Mouse (Mus musculus) ES-CJ7 (cell line): ENCODE measurements at regions not wholly inside any gene's neighbourhood (a gene's known extent, or its start where the extent isn't known, plus 50 kb on each side); places are given as distances from the start of the nearest gene placed in this dataset.
"Not testable (repeated sequence)": the region's sequence is repeated elsewhere in the genome, so short reads cannot be mapped to it uniquely, and the experiment has no call there.

Experiments used
- DNase-seq: peaks from one replicate; pipeline ENCODE4 v3.0.0; 2011; ENCODE audit warnings: low read depth, low spot score

DNA sequence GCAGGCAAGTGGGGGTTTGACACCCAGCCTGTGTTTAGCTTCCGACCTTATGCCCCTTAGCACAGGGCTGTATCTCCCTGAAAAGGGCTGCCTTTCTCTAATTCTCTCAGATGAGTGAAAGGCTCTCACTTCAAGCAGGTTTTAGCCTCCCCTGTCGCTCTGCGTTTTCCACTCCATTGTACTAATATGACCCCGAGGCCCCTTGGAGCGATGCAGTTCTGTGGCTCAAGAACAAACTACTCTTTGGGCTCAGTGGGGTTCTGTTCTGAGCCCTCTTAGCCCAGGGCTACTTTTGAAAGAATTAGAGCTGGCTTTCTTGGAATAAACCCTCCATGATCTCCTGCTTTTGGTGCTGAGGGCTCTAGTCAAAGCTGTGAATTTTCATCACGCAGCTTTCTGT lies 53.4 kb upstream of the Castor2 start:
- DNase-seq, result no peak

DNA sequence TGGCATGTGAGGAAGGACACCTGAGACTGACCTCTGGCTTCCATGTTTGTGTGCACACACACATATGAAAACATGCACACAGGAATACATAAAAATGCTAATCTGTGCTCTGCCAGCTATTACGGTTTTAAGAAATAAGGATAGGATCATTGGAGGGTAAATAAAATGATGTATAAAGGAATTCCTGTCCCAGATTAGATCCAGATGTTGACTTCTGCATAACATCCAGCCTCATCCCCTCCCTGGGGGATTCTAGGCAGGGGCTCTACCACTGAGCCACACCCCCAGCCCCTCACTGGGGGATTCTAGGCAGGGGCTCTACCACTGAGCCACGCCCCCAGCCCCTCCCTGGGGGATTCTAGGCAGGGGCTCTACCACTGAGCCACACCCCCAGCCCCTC lies 56.6 kb upstream of the Castor2 start:
- DNase-seq, result not testable (repeated sequence)

DNA sequence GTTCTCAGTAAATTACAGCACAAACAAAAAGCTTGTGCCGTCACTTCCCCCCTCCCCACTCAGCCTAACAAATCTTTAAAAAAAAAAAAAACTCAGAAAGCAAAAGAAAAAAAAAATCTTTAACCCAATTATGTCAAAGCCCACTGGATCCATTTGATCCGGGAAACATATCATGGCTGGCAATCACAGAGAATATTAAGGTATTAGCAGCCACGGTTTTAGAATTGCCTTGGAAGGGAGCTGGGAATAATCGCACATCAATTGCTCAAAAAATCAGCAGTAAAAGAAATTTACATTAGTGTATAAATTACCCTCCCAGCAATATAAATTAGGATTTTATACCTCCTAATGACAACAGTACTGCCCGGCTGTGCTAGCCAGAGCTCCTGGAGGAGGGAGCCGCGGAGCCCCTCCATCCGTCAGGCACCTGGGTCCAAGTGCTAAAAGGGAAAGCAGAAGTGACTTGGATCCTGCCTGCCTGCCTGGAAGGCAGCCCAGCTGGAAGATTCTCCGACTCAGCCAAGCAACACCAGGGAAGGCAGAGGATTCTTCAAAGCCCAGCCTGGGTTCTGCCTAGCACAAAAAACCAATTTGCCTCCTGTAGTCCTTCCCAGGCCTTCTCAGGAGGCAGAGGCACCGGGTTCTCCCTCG lies 72.1 kb upstream of the Castor2 start:
- peak; percentile 14 for DNase-seq

DNA sequence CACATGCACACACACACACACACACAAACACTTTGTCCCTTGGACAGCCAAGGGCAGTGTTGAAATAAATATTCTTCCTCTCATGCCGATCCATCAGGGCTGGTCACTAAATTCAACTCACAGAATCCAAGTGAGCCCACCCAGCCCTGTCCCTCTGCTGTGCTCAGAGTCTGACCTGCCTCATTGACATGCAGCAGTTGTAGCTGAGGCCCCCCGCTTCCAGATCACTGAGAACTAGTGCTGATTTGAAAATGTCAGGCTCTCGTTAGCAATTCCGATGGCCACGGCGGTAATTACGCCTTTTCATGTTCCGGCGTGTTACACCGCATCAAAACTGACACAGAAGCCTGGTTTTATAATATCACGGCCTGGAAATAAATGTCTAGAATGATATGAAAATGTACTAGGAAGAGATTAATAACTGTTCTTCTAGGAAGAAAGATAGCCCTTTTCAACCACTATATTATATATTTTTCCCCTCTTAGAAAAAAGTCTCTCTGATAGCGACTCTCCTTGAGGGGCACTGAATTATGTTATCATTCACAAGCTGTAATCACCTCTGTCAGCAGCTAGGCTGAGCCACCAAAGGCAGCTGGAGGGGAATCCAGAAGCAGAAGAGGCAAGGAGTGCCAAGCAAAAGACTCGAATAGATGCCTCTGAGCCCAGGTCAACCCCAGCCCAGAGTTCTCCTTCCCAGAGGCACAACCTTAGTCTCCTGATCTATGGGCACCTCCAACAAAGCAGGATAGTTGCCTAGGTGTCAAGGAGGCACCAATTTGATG lies 79.7 kb upstream of the Castor2 start:
- no peak for DNase-seq

DNA sequence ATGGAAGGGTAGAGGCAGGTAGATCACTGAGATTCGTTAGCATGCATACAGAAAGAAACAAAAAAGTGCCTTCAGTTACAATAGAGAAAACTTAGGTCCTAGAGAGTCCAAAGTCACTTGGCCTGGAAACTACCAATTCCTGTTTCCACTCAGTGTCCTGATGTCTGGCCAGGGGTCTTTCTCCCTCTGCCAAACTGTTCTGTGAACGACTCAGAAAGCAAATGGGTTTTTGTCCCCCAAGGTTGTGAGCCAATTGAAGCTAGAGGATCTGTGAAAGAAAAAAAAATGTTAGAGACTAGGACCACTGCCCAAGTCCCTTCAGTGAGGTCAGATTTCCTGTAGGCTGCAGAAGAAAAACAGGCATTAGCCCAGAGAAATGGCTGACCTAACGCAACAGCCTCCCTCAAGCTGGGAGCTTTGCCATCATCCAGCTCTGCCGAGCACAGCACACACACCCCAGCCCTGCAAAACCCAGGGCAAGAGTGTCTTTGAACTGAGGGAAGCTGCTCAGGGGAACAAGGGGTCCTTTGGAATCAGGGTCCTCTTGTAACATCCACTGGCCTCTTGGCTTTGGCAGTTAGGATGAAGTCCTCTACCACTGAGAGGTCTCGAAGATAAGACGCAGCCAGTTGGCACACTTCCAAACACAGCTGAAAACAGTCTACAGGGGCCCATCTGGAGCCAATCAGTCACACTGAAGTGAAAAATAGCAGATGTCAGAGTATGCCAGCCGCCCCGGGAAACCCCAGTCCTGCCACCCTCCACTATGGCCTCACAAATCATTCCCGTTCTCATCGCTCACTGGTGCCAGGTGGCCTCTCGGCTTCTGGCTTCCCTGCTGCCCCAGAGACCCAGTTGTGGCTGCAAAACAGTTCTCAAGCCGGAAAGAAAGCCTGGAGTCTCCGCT lies 85.0 kb upstream of the Castor2 start:
- DNase-seq, result no peak

DNA sequence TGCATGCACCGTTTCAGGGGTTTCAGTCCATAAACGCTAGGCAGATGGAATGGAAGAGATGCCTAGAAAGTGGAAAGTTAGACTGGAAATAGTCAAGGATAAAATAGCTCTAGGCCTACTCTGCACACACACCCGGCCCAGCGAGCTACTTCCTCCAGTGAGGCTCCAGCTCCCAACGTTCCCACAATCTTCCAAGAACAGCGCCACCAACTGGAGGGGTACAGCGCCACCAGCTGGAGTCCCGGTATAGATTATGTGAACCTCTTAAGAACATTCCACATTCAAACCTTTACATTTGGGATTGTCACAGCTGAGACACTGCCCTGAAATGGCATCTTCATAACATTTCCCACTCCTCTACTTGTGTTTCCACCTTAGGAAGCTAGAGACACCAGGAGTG lies 86.3 kb upstream of the Castor2 start:
- DNase-seq, result peak; percentile 44

DNA sequence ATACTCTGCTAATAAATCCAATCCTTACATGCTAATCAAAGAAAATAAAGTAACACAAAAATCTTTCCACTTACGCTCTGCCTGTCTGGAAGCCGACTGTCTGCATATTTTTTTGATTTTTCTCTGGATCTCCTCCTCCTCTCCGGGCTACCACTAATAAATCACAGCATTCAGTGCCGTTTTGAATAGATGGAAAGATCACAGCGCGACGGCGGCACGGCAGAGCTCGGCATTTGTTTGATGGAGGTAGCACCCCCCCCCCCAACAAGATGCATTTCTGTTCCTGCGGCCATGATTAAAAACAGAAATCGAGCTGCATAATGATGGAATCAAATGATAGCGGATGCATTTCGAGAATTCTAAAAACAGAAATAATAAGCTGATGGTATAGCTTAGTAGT lies 89.7 kb upstream of the Castor2 start:
- no peak for DNase-seq

DNA sequence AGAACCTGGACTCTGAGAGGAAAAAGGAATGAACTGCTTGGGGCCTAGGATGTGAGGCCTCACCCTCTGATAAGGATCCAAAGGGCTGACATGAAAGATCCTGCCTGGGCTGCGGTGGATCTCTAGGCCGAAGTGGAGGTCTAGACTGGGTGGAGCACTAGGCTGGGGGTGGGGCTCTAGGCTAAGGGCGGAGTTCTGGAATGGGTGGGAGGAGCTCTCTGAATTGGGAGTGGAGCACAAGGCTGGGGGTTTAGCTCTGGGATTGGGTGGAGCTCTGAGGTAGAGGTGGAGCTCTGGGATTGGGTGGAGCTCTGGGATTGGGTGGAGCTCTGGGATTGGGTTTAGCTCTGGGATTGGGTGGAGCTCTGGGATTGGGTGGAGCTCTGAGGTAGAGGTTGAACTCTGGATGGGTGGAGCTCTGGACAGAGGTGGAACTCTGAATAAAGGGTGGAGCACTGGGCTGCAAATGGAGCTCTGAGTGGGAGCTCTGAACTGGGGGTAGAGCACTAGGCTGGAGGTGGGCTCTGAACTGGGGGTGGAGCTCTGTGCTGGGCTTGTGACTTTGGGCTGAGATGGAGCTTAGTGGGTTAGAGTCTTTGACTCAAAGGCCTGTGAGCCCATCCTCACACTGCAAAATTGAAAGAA lies 92.3 kb upstream of the Castor2 start:
- peak; percentile 96 for DNase-seq

DNA sequence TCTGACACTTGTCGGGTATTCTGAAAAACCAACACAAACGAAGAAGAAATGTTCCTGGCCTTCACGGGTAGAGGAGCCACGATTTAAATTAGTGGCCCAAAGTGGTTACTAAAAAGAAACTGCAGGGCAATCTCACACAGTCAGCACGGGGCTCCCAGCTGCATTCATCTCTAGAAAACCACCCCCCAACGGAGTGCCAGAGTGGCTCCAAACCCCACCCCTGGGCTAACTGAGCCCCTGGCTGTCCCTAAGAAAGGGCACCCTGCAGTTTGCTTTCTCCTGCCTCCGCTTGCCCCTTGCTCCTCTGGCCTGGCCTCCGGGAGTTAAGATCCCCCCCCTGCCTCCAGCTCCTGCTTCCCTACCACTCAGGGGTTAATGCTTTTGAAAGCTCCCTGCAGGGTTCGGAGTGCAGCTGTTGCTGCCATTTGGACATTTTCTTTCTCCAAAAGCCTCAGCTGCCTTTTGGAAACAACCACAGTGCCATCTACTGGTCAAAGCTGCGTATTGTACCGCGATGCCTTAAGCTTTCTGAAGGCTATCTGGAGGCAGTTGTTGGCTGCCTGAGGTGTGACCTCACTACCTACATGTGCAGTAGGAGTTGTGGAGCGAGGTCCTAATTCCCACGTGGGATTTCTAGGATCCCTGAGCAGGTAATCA lies 92.9 kb upstream of the Castor2 start:
- DNase-seq, result peak; percentile 97

DNA sequence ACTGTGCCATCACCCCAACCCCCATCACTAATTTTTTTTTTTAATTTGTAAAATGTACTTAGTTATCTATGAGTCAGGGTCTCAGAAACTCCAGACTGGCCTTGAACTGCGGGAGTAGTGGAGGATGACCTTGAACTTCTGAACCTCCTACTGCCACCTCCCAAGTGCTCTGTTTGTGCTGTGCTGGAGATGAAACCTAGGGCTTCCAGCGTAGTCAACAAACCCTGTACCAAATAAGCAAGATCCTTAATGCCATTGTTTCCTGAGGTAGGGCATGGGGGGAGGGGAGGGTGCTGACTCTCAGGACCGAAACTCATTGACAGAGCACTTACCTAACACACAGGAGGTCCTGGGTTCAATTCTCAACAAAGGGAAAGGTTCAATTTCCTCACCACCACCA lies 93.5 kb upstream of the Castor2 start:
- peak; percentile 60 for DNase-seq

DNA sequence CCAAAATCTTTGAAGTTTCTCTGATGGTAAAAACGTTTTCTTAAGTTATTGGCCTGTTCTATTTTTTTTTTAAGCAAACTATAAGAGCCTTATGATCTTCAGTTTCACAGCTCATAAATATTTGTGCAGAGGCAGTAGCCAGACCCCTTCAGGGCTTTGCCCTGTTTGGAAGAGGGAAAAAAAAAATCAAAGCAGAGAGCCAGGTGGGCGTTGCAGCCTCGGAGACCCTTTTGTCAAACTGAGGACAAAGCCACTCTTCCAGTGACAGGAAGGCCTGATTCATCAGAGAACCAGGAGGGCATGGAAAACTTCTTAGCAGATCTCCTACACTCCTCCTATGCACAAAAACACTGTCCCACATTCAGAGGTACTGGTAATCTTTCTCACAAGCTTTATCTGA lies 99.4 kb upstream of the Castor2 start:
- DNase-seq, result no peak

DNA sequence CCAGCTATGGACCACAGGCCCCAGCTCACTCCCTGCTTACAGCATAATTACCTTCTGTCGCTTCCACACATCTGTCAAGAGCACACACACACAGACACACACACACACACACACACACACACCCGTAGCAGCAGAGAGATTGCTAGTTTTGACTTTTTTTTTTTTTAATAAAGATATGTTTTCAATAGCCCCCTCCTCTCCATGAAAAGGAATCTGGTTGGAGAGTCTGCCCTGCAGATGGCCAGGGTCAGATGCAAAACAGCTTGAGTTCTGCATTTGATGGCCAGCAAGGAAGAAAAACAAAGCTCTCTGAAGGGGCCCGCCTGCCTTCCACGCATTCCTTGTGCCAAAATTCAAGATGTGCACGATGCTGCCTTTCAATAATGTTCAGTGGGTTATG lies 99.8 kb upstream of the Castor2 start:
- no peak for DNase-seq

DNA sequence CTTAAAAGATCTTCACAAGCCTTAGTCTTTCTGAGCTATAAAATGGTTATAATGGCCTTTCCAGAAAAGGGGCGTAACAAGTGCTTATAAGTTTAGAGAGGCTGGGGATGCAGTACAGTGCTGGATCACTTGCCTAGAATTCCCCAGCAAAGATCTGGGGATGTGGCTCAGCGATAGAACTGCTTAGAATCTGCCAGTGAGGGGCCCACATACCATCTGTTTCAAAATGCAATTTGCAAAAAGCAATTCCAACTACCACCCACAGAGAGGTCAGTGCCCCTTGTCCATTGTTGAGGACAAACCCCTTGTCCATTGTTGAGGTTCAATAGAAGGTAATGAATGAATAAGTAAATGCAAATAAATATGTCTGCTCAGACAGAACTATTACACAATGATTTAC lies 107.5 kb upstream of the Castor2 start:
- no peak for DNase-seq

DNA sequence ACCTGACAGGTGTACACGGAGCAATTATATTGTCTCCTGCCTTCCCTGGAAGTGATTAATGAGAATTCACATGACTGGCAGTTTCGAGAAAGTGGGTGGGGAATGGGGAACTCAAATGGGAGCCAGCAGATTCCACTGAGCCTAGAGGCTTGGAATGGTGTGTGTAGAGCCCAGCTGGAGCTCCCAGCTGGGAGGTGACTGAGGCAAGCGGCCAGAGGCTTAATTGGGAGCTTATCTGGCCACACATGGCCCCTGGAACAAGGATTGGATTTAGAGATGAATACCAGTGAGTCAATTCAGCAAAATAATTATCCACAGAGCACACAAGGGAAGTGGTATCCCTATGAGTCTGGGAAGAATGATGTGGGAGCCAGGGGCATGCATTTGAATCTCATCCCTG lies 108.0 kb upstream of the Castor2 start:
- DNase-seq, result no peak

DNA sequence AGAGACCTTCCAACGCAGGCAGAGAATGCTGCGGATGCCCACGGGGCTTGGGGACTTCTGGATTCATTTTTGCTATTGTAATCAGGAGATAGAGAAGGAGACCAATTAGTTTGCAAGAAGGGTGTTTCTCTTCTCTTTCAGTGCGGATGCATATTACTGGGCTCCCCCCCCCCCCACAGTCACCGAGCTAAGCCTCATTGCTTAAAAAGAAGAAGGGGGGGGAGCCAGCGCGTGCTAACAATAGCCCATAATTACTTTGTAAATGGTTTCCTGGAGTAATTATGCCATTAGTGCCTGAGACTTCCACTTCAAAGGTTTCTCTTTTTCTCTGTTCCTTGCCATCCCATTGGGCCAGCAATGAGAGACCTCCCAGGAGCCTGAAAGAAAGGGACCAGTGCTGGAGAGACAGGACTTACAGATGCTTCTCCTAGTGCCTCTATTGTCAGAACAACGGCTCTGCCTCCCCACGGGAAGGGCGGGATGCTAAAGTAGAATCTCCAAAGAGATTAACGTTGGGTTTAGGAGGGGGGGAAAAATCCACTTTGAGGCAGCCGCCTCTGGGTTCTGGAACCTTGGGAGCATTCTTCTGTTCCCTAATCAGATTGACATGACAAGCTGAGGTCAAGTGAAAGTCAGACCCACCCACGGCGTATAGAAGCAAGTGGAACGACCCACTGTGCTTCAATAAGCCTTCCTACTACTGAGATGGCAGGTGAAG lies 116.1 kb upstream of the Castor2 start:
- peak; percentile 57 for DNase-seq

DNA sequence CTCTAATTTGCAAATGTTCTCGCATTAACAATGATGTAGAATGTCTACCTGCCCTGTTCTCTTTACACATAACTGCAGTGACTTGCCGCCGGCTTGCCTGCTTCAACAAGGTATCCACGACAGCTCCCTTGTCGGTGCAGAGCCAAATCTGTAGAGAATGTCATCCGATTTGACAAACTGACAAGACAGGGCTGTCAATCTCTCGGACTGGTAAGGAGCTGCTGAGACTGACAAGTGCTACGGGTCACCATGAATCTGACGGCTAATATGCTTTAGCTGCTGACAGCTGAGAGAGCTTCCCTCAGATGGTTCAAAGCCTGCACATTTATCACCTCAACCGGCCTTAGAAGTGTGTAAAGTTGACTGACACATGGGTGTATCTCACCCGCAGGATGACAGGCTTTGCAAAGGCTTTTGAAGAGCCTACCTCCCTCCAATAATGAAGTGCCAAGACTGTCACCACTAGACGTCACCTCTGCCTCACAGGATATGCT lies 129.0 kb upstream of the Castor2 start:
- no peak for DNase-seq

DNA sequence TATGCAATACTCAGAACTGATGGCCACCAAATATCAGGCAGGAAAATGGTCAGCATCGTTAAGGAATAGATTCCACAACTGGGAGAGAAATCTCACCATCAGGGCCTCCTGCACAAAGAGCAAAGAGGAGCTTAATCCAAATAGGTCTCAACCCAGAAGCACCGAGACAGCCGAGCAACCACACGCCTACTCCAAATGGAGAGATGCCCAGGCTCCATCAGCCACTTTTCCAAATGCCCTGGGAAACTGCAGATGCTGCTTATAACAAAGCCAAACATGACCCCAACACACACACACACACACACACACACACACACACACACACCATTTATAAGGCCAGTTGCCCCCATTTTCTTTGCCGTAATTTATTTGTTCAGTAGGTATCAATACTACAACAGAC lies 136.2 kb upstream of the Castor2 start:
- DNase-seq, result no peak

DNA sequence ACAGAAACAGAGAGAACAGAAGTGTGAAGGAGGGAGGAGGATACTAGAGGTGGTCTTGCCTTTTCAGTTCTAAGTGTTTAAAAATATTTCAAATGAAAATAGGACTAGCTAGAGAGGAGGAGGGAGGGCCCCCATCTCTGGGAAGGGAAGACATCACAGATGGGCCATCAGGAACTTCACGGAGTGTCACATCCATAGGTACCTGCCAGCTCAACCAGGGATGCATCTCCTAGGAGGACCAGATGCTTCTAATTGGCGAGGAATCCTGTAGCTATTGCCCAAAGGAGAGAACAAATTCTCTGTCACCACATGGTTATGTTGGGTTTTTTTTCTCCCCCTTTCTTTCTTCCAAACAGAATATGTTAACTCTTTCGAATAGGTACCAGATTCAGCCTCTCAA lies 158.7 kb upstream of the Castor2 start:
- no peak for DNase-seq

DNA sequence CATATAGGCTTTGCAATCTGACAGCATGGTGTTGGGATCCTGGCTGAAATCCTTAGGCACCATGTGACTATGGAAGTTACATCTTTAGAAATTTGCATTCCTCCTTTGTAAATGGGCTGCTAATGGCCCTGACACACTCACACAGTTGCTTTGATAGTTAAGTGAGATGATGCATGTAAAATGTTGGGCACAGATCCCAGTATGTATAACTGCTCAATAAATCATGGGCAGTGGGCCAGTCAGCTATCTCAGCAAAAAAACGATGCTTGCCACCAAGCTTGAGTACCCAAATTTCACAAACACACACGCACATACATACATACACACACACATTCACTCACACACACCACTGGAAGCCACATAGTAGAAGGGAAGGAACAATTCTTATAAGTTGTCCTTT lies 159.5 kb upstream of the Castor2 start:
- DNase-seq, result no peak
